Mouse (Mus musculus): ENCODE measurements at regions not wholly inside any gene's neighbourhood (a gene's known extent, or its start where the extent isn't known, plus 50 kb on each side); places are given as distances from the start of the nearest gene placed in this dataset.

DNA sequence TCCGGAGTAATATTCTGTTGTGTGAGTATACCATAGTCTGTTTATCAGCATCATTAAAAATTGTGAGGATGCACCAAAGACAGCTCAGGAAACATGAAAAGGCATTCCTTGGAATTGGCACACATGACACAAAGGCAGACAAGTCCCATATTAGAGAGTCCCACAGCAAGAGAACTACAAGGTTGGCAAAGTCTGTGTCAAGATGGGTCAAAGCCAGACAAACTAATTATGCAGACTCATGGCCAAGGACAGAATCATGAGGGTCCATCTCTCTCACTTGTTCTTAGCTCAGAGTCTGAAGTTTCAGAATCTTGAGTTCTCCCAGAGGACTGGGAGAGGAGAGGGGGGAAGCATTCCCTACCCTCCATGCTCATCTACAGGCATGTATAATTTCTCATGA, 731.1 kb downstream of the Adgrl2 start:
- TF ChIP-seq CTCF (IDR thresholded peaks at IDR 0.05; ENCODE audit: low read depth) (no peak), EP300 (IDR thresholded peaks at IDR 0.05; ENCODE audit: low read depth) (no peak)

Data from heart, postnatal 0 days (tissue).